ENCODE assay signal across 8 mouse cellular contexts in the genomic region with DNA sequence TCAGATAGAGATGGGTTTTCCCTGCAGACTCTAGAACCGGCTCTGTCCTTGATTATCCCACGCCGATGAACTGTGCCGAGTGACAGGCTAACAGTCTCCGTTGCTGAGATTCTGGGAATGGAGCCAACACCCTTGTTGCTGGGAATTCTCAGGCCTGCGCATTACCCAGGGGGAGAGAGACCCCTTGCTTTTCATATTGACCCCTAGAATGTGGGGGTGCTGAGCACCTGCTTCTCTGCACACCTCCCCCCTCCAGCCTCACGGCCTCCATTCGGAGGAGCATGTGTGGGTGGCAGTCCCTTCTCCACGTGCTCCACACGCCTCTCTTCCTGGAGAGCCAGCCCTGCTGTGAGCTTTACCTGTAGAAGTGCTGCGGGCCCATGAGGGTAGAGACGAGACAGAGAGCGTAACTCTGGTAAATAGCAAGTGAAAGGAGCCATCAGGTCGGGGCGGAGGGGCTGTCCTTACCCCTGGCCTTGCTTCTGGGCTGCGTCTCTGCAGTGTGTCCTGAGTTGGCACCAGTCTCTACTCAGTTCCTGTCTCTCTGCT. TPM values are rescaled to one million over a fixed set of nuclear protein-coding genes. Genes with fewer than 3 reads are reported as not detected.
A peak's percentile ranks its signal among the peaks of the same experiment; 100 is the strongest.
DNase-seq lines count a peak whose midpoint lies in the region; ATAC-seq lines count a peak whose summit lies in the region.

No protein-coding gene starts in this region.

- no peak for ATAC-seq in forebrain, embryonic 11.5 days (replicated peaks; ENCODE audit: low FRiP score)
- ATAC-seq in forebrain, embryonic 12.5 days (ENCODE audit: low FRiP score), result peak; percentile 67; the same call in 1 of the 2 replicates
- no peak for ATAC-seq in erythroblast, adult 5-6 weeks (replicated peaks; ENCODE audit: low FRiP score, poor library complexity, severe bottlenecking)

- H3K4me2 ChIP-seq in forebrain, embryonic 11.5 days (ENCODE audit: low read depth, low read length, severe bottlenecking), result no peak overlapping the region
- H3K4me2 ChIP-seq in forebrain, embryonic 12.5 days, result no peak overlapping the region

- DNase-seq in forebrain, embryonic 10.5 days (ENCODE audit: extremely low spot score, low spot score), result no peak
- DNase-seq in forebrain, embryonic 11.5 days (ENCODE audit: low spot score), result no peak
- peak; percentile 62 for DNase-seq in Muller cell, postnatal 12 days (ENCODE audit: inconsistent ontology term)
- DNase-seq in layer of hippocampus, adult 9-11 months, result peak; percentile 68
- peak; percentile 83 to 89 for DNase-seq in right cerebral cortex, postnatal 10 days (ENCODE audit: low spot score in 2 of 2)
- no peak for DNase-seq in urinary bladder, adult 2 months (ENCODE audit: low spot score)

- H3K4me1 ChIP-seq in forebrain, embryonic 10.5 days, result peaks cover 23% of the 10 kb centered on the region
- H3K4me1 ChIP-seq in forebrain, embryonic 11.5 days (replicated peaks; ENCODE audit: control insufficient read depth, insufficient read depth, low read length), result 0 out of 2 replicates have a peak, but pooled peaks cover 3% of the 10 kb centered on the region
- peaks cover 14% of the 10 kb centered on the region for H3K4me1 ChIP-seq in forebrain, embryonic 12.5 days

- no peaks in the 10 kb centered on the region for H3K27me3 ChIP-seq in forebrain, embryonic 10.5 days (ENCODE audit: poor library complexity, severe bottlenecking)
- no peaks in the 10 kb centered on the region for H3K27me3 ChIP-seq in forebrain, embryonic 11.5 days (ENCODE audit: control insufficient read depth, insufficient read depth, low read length)
- no peaks in the 10 kb centered on the region for H3K27me3 ChIP-seq in forebrain, embryonic 12.5 days

- H3K9ac ChIP-seq in forebrain, embryonic 11.5 days (ENCODE audit: low read length), result no peak overlapping the region
- H3K9ac ChIP-seq in forebrain, embryonic 12.5 days, result no peak overlapping the region

- peaks cover 42% of the 10 kb centered on the region for H3K36me3 ChIP-seq in forebrain, embryonic 10.5 days (replicated peaks)
- no peaks in the 10 kb centered on the region for H3K36me3 ChIP-seq in forebrain, embryonic 11.5 days (ENCODE audit: control insufficient read depth, insufficient read depth, low read length)
- 0 out of 2 replicates have a peak, but pooled peaks cover 10% of the 10 kb centered on the region for H3K36me3 ChIP-seq in forebrain, embryonic 12.5 days (replicated peaks)

- H3K27ac ChIP-seq in forebrain, embryonic 10.5 days, result 0 out of 2 replicates have a peak overlapping the region, but pooled peaks have one; percentile 30
- no peak overlapping the region for H3K27ac ChIP-seq in forebrain, embryonic 11.5 days (ENCODE audit: low read depth, low read length)
- H3K27ac ChIP-seq in forebrain, embryonic 12.5 days, result peak overlapping the region; percentile 74

- 87% methylated on average over 16 of the region's 16 CpGs for WGBS in forebrain, embryonic 10.5 days
- 80% methylated on average over 16 of the region's 16 CpGs for WGBS in forebrain, embryonic 11.5 days
- WGBS in forebrain, embryonic 12.5 days, result 55% methylated on average over 16 of the region's 16 CpGs

- H3K4me3 ChIP-seq in forebrain, embryonic 10.5 days, result no peak overlapping the region
- H3K4me3 ChIP-seq in forebrain, embryonic 11.5 days (ENCODE audit: low read depth, low read length), result no peak overlapping the region
- H3K4me3 ChIP-seq in forebrain, embryonic 12.5 days (replicated peaks), result no peak overlapping the region

- peaks cover 6% of the 10 kb centered on the region; the same call in 1 of the 2 replicates for H3K9me3 ChIP-seq in forebrain, embryonic 10.5 days
- H3K9me3 ChIP-seq in forebrain, embryonic 11.5 days (ENCODE audit: control insufficient read depth, low read length), result no peaks in the 10 kb centered on the region
- no peaks in the 10 kb centered on the region for H3K9me3 ChIP-seq in forebrain, embryonic 12.5 days

RNA-seq across cellular contexts. Expression of gene Lmf1, which starts 39.7 kb away (rescaled TPM):
- polyA plus RNA-seq in forebrain, embryonic 10.5 days (2016; fragmentation: Nextera tagmentation; extraction: Ambion mirVana), result 22.0 and 24.0 TPM in 2 replicates
- polyA plus RNA-seq in forebrain, embryonic 11.5 days (2014; fragmentation: Nextera tagmentation; extraction: Ambion mirVana), result 18.3 and 20.7 TPM in 2 replicates
- polyA plus RNA-seq in forebrain, embryonic 12.5 days (2016; fragmentation: Nextera tagmentation; extraction: Ambion mirVana), result 17.8 and 21.0 TPM in 2 replicates
- polyA plus RNA-seq in urinary bladder, adult 2 months (2012; rRNA removed), result 12.5 and 16.6 TPM in 2 replicates
- total RNA-seq in erythroblast, adult 5-6 weeks (2015; ENCODE audit: low replicate concordance), result 2.7 and 7.1 TPM in 2 replicates
- total RNA-seq in erythroblast, adult 5-6 weeks (2017; ENCODE audit: low replicate concordance), result 1.5 and 1.8 TPM in 2 replicates

RNA-seq across cellular contexts. Expression of gene Sox8, which starts 48.1 kb away (rescaled TPM):
- polyA plus RNA-seq in forebrain, embryonic 10.5 days (2016; fragmentation: Nextera tagmentation; extraction: Ambion mirVana), result 10.9 and 12.1 TPM in 2 replicates
- polyA plus RNA-seq in forebrain, embryonic 11.5 days (2014; fragmentation: Nextera tagmentation; extraction: Ambion mirVana), result 7.3 and 7.5 TPM in 2 replicates
- 10.3 and 15.1 TPM in 2 replicates for polyA plus RNA-seq in forebrain, embryonic 12.5 days (2016; fragmentation: Nextera tagmentation; extraction: Ambion mirVana)
- 1.2 and 1.5 TPM in 2 replicates for polyA plus RNA-seq in urinary bladder, adult 2 months (2012; rRNA removed)
- not detected in 2 replicates for total RNA-seq in erythroblast, adult 5-6 weeks (2015; ENCODE audit: low replicate concordance)
- total RNA-seq in erythroblast, adult 5-6 weeks (2017; ENCODE audit: low replicate concordance), result 0.17 TPM in 1 of 2 replicates, not detected in the other

Comparison
In these comparisons a context has a peak if more than half of its experiments do, and no peak if none do; other contexts are left out.
1. DNase-seq: peak in Muller cell, postnatal 12 days (single experiment), layer of hippocampus, adult 9-11 months (single experiment) and right cerebral cortex, postnatal 10 days (2 of 2); none in forebrain, embryonic 10.5 days (single experiment), forebrain, embryonic 11.5 days (single experiment) and urinary bladder, adult 2 months (single experiment).